In the genomic region with DNA sequence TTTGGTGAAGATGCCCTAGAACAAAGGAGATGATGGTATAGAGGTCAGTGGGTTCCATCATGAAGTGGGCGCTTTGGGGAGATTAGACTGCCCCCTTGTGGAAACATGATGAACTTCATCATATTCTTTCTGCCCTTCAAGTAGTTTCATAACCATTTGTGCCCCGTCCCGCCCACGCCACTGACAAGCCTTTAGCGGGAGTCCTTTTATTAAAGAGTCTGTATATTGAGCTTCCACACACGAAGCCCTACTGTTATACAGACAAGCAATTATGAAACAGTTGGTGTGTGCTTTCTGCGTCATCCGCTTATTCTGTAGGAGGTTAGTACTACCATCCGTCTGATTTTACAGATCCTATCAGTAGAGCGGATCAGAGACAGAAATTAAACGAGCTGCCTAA, we compare ENCODE assay signal across 9 mouse cellular contexts. TPM values are rescaled to one million over a fixed set of nuclear protein-coding genes. Genes with fewer than 3 reads are reported as not detected.
DNase-seq lines count a peak whose midpoint lies in the region; ATAC-seq lines count a peak whose summit lies in the region.
"Had no signal": no experiment of that assay in that cellular context is flagged by ENCODE, and none has a peak within 500 bp of the region (broad histone marks: within the 10 kb centered on the region; RNA-seq: fewer than 3 reads in every experiment).

No protein-coding gene starts in this region.

- H3K9me3 ChIP-seq in midbrain, embryonic 11.5 days (ENCODE audit: control insufficient read depth, low read length): no peaks in the 10 kb centered on the region
- 0 out of 2 replicates have a peak, but pooled peaks cover 3% of the 10 kb centered on the region for H3K9me3 ChIP-seq in midbrain, embryonic 13.5 days
- peaks cover 13% of the 10 kb centered on the region; the same call in 1 of the 2 replicates for H3K9me3 ChIP-seq in heart, embryonic 12.5 days (replicated peaks)
- no peaks in the 10 kb centered on the region for H3K9me3 ChIP-seq in midbrain, embryonic 15.5 days

- peak; percentile 94 for DNase-seq in midbrain, embryonic 11.5 days (ENCODE audit: low spot score, missing footprints)
- peak; percentile 77 for DNase-seq in MN1 (ENCODE audit: low spot score)
- DNase-seq in cerebellum, adult 9-10 months: peak; percentile 73
- peak; percentile 69 for DNase-seq in layer of hippocampus, adult 9-11 months
- DNase-seq in naive thymus-derived CD4-positive, alpha-beta T cell, adult 2 months (ENCODE audit: low read depth): peak; percentile 81

- H3K4me2 ChIP-seq in midbrain, embryonic 11.5 days: no peak overlapping the region
- no peak overlapping the region for H3K4me2 ChIP-seq in midbrain, embryonic 13.5 days (replicated peaks)
- H3K4me2 ChIP-seq in heart, embryonic 12.5 days: peak overlapping the region; percentile 38; the same call in 1 of the 2 replicates
- H3K4me2 ChIP-seq in midbrain, embryonic 15.5 days: no peak overlapping the region

- H3K4me3 ChIP-seq in midbrain, embryonic 11.5 days (ENCODE audit: low read depth, low read length): no peak overlapping the region
- no peak overlapping the region for H3K4me3 ChIP-seq in midbrain, embryonic 13.5 days (replicated peaks)
- no peak overlapping the region for H3K4me3 ChIP-seq in heart, embryonic 12.5 days
- no peak overlapping the region for H3K4me3 ChIP-seq in midbrain, embryonic 15.5 days

- H3K9ac ChIP-seq in midbrain, embryonic 11.5 days (ENCODE audit: low read length): no peak overlapping the region; the same call in 1 of the 2 replicates
- no peak overlapping the region for H3K9ac ChIP-seq in midbrain, embryonic 13.5 days (replicated peaks)
- H3K9ac ChIP-seq in heart, embryonic 12.5 days: no peak overlapping the region
- H3K9ac ChIP-seq in midbrain, embryonic 15.5 days: no peak overlapping the region

- ATAC-seq in midbrain, embryonic 11.5 days (ENCODE audit: low FRiP score): no peak
- no peak for ATAC-seq in midbrain, embryonic 13.5 days
- no peak for ATAC-seq in heart, embryonic 12.5 days (ENCODE audit: insufficient number of reproducible peaks, low FRiP score)
- no peak for ATAC-seq in midbrain, embryonic 15.5 days (replicated peaks)

- WGBS in midbrain, embryonic 11.5 days: 47% methylated on average over 11 of the region's 11 CpGs
- 49% methylated on average over 11 of the region's 11 CpGs for WGBS in midbrain, embryonic 13.5 days
- whole genome bisulfite sequencing in heart, embryonic 12.5 days: 37% methylated on average over 11 of the region's 11 CpGs
- WGBS in midbrain, embryonic 15.5 days: 45% methylated on average over 11 of the region's 11 CpGs

- no peaks in the 10 kb centered on the region for H3K4me1 ChIP-seq in midbrain, embryonic 11.5 days (ENCODE audit: control insufficient read depth, insufficient read depth, low read length)
- H3K4me1 ChIP-seq in midbrain, embryonic 13.5 days (replicated peaks): peaks cover 4% of the 10 kb centered on the region; the same call in 1 of the 2 replicates
- H3K4me1 ChIP-seq in heart, embryonic 12.5 days (replicated peaks): peaks cover 11% of the 10 kb centered on the region
- 0 out of 2 replicates have a peak, but pooled peaks cover 4% of the 10 kb centered on the region for H3K4me1 ChIP-seq in midbrain, embryonic 15.5 days

- no peaks in the 10 kb centered on the region for H3K36me3 ChIP-seq in midbrain, embryonic 11.5 days (ENCODE audit: control insufficient read depth, insufficient read depth, low read length)
- H3K36me3 ChIP-seq in midbrain, embryonic 13.5 days: no peaks in the 10 kb centered on the region
- no peaks in the 10 kb centered on the region for H3K36me3 ChIP-seq in heart, embryonic 12.5 days
- no peaks in the 10 kb centered on the region for H3K36me3 ChIP-seq in midbrain, embryonic 15.5 days (replicated peaks)

- no peaks in the 10 kb centered on the region for H3K27me3 ChIP-seq in midbrain, embryonic 11.5 days (ENCODE audit: control insufficient read depth, insufficient read depth, low read length)
- H3K27me3 ChIP-seq in midbrain, embryonic 13.5 days: peaks cover 3% of the 10 kb centered on the region; the same call in 1 of the 2 replicates
- H3K27me3 ChIP-seq in heart, embryonic 12.5 days (replicated peaks): peaks cover 30% of the 10 kb centered on the region
- no peaks in the 10 kb centered on the region for H3K27me3 ChIP-seq in midbrain, embryonic 15.5 days (replicated peaks)

- no peak overlapping the region for H3K27ac ChIP-seq in midbrain, embryonic 11.5 days (ENCODE audit: low read depth, low read length)
- no peak overlapping the region for H3K27ac ChIP-seq in midbrain, embryonic 13.5 days
- no peak overlapping the region for H3K27ac ChIP-seq in heart, embryonic 12.5 days (ENCODE audit: poor library complexity, severe bottlenecking)
- H3K27ac ChIP-seq in midbrain, embryonic 15.5 days: no peak overlapping the region

RNA-seq across cellular contexts. Expression of a gene that starts 32.2 kb away (rescaled TPM):
- polyA plus RNA-seq in midbrain, embryonic 11.5 days (2014; fragmentation: Nextera tagmentation; extraction: Ambion mirVana): 0.12 and 0.14 TPM in 2 replicates
- 0.08 and 0.16 TPM in 2 replicates for polyA plus RNA-seq in midbrain, embryonic 13.5 days (2015; fragmentation: Nextera tagmentation; extraction: Ambion mirVana)
- not detected in 2 replicates for polyA plus RNA-seq in heart, embryonic 12.5 days (2016; fragmentation: Nextera tagmentation; extraction: Ambion mirVana)
- polyA plus RNA-seq in midbrain, embryonic 15.5 days (2015; fragmentation: Nextera tagmentation; extraction: Ambion mirVana): 0.13 and 0.19 TPM in 2 replicates
- polyA plus RNA-seq: stomach, embryonic 14.5 days had no signal

RNA-seq across cellular contexts. Expression of a gene that starts 32.5 kb away (rescaled TPM):
- 4.2 and 4.8 TPM in 2 replicates for polyA plus RNA-seq in midbrain, embryonic 11.5 days (2014; fragmentation: Nextera tagmentation; extraction: Ambion mirVana)
- 11.3 and 11.8 TPM in 2 replicates for polyA plus RNA-seq in midbrain, embryonic 13.5 days (2015; fragmentation: Nextera tagmentation; extraction: Ambion mirVana)
- polyA plus RNA-seq in heart, embryonic 12.5 days (2016; fragmentation: Nextera tagmentation; extraction: Ambion mirVana): 4.8 and 5.5 TPM in 2 replicates
- 12.8 and 14.1 TPM in 2 replicates for polyA plus RNA-seq in midbrain, embryonic 15.5 days (2015; fragmentation: Nextera tagmentation; extraction: Ambion mirVana)

RNA-seq across cellular contexts. Expression of a gene that starts 41.6 kb away (rescaled TPM):
- polyA plus RNA-seq in midbrain, embryonic 11.5 days (2014; fragmentation: Nextera tagmentation; extraction: Ambion mirVana): 71.0 and 72.2 TPM in 2 replicates
- polyA plus RNA-seq in midbrain, embryonic 13.5 days (2015; fragmentation: Nextera tagmentation; extraction: Ambion mirVana): 58.2 and 62.0 TPM in 2 replicates
- 71.3 and 74.7 TPM in 2 replicates for polyA plus RNA-seq in heart, embryonic 12.5 days (2016; fragmentation: Nextera tagmentation; extraction: Ambion mirVana)
- 54.5 and 60.2 TPM in 2 replicates for polyA plus RNA-seq in midbrain, embryonic 15.5 days (2015; fragmentation: Nextera tagmentation; extraction: Ambion mirVana)

RNA-seq across cellular contexts. Expression of a gene that starts 41.8 kb away (rescaled TPM):
- polyA plus RNA-seq in midbrain, embryonic 11.5 days (2014; fragmentation: Nextera tagmentation; extraction: Ambion mirVana): 2.7 TPM in 2 replicates
- 2.5 and 3.2 TPM in 2 replicates for polyA plus RNA-seq in midbrain, embryonic 13.5 days (2015; fragmentation: Nextera tagmentation; extraction: Ambion mirVana)
- 0.28 and 0.66 TPM in 2 replicates for polyA plus RNA-seq in heart, embryonic 12.5 days (2016; fragmentation: Nextera tagmentation; extraction: Ambion mirVana)
- 3.4 and 3.8 TPM in 2 replicates for polyA plus RNA-seq in midbrain, embryonic 15.5 days (2015; fragmentation: Nextera tagmentation; extraction: Ambion mirVana)
- polyA plus RNA-seq: stomach, embryonic 14.5 days had no signal

RNA-seq across cellular contexts. Expression of a gene that starts 53.2 kb away (rescaled TPM):
- 21.3 and 22.1 TPM in 2 replicates for polyA plus RNA-seq in midbrain, embryonic 11.5 days (2014; fragmentation: Nextera tagmentation; extraction: Ambion mirVana)
- 18.4 and 18.6 TPM in 2 replicates for polyA plus RNA-seq in midbrain, embryonic 13.5 days (2015; fragmentation: Nextera tagmentation; extraction: Ambion mirVana)
- polyA plus RNA-seq in heart, embryonic 12.5 days (2016; fragmentation: Nextera tagmentation; extraction: Ambion mirVana): 17.0 and 18.3 TPM in 2 replicates
- polyA plus RNA-seq in midbrain, embryonic 15.5 days (2015; fragmentation: Nextera tagmentation; extraction: Ambion mirVana): 15.0 and 16.4 TPM in 2 replicates
